Mouse (Mus musculus) liver, embryonic 15.5 days (tissue): ENCODE data around the gene Ager. TPM values are rescaled to one million over a fixed set of nuclear protein-coding genes. Genes with fewer than 3 reads are reported as not detected.
A peak's percentile ranks its signal among the peaks of the same experiment; 100 is the strongest.

Experiments used
- ATAC-seq: fragments of 200-750 bp; cut with Nextera tagmentation; 2 replicates; pipeline ENCODE4 v1.8.0; 2017; ENCODE audit warnings: moderate number of reproducible peaks, mild to moderate bottlenecking, moderate library complexity; ENCODE audit not compliant: insufficient read depth
- H3K27ac ChIP-seq: fragments of 300-500 bp; sonication (generic); replicated peaks from 2 replicates; pipeline ENCODE4 v1.5.1; 2015; ENCODE audit warnings: mild to moderate bottlenecking, inconsistent platforms
- H3K27me3 ChIP-seq: fragments of 300-500 bp; sonication (generic); 2 replicates; pipeline ENCODE4 v1.6.1; 2015; ENCODE audit warnings: mild to moderate bottlenecking, inconsistent platforms
- H3K36me3 ChIP-seq: fragments of 300-500 bp; sonication (generic); replicated peaks from 2 replicates; pipeline ENCODE4 v1.6.1; 2015; ENCODE audit warnings: moderate library complexity, mild to moderate bottlenecking, inconsistent platforms
- H3K4me1 ChIP-seq: fragments of 300-500 bp; sonication (generic); replicated peaks from 2 replicates; pipeline ENCODE4 v1.6.1; 2015; ENCODE audit warnings: inconsistent platforms
- H3K4me2 ChIP-seq: fragments of 300-500 bp; sonication (generic); 2 replicates; pipeline ENCODE4 v1.6.1; 2015; ENCODE audit warnings: moderate library complexity, mild to moderate bottlenecking, inconsistent platforms
- H3K4me3 ChIP-seq: fragments of 300-500 bp; sonication (generic); replicated peaks from 2 replicates; pipeline ENCODE4 v1.5.1; 2015; ENCODE audit warnings: mild to moderate bottlenecking, inconsistent platforms
- H3K9ac ChIP-seq: fragments of 300-500 bp; sonication (generic); 2 replicates; pipeline ENCODE4 v1.6.1; 2015; ENCODE audit warnings: moderate library complexity, mild to moderate bottlenecking, inconsistent platforms
- H3K9me3 ChIP-seq: fragments of 300-500 bp; sonication (generic); replicated peaks from 2 replicates; pipeline ENCODE4 v1.6.1; 2016; ENCODE audit warnings: inconsistent platforms
- WGBS: fragments of 180-500 bp; shearing (Covaris S2); methylation state at CpG from one replicate; pipeline ENCODE4 v1.1.7; 2015; ENCODE audit warnings: mixed read lengths; ENCODE audit not compliant: insufficient replicate concordance; 5-methylcytosine and 5-hydroxymethylcytosine counted together
- polyA plus RNA-seq: library from polyadenylated mRNA; unstranded; fragments of >200 nt; fragmentation: Nextera tagmentation; extraction: Ambion mirVana; gene quantifications from 2 replicates; pipeline ENCODE4 v1.2.1, GENCODE M21; 2015

The Ager gene
- polyA plus RNA-seq, 1 experiment from 2014 or later, result 0.88 TPM

DNA sequence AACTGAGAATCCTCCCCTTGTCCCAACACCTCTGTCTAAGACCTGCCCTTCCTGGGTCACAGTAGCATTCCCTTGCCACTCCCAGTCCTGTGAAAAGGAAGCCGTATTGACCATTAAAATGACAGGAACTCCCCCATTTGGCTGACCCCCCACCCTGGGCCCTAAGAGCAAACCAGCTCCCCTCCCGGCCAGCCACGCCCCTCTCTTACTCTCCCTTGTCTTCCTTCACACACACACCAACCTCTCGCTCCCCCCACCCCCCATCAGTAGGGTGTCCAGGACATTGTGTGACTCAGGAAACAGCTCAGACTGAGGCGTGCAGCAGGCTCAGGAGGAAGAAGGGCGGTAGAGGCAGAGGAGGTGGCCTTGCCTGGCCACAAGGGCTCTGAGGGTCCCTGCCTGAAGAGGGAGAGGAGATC, 33.6 kb upstream of the Ager start, which contains the start of gene Notch4:
TSS of gene Notch4 (plus strand) at position 266 of the 419 bp plus-strand sequence.
- H3K27ac ChIP-seq, result 0 out of 2 replicates have a peak within 1 kb of the TSS, but pooled peaks have one; percentile 7
- no peak within 1 kb of the TSS for H3K4me2 ChIP-seq
- peaks cover 18% of the 10 kb centered on the region for H3K4me1 ChIP-seq
- no peaks in the 10 kb centered on the region for H3K36me3 ChIP-seq
- H3K27me3 ChIP-seq, result peaks cover 23% of the 10 kb centered on the region
- WGBS, result 11% methylated on average over 6 of the region's 6 CpGs
- H3K9ac ChIP-seq, result no peak within 1 kb of the TSS
- H3K4me3 ChIP-seq, result no peak within 1 kb of the TSS
- peak; percentile 37; the same call in 1 of the 2 replicates for ATAC-seq
- no peaks in the 10 kb centered on the region for H3K9me3 ChIP-seq

DNA sequence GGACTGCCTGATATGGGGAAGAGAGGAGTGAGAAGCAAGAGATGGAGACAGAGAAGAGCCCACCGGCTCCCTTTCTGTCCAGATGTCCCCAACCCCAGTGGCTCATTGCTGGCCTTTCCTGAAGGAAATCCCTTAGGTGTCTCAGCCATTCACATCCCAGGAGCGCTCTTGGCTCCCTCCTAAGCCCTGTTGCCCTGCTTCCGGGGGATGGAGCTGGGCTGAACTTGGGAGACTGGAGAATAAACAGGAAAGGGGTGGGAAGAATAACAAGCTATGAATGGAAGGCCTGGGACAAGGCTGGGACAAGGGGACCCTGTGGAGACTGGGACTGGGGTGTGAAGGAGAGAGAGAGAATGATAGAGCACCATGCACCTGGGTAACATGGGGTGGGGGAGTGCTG, 32.9 kb upstream of the Ager start:
- no peaks in the 10 kb centered on the region for H3K9me3 ChIP-seq
- 0 out of 2 replicates have a peak overlapping the region, but pooled peaks have one; percentile 7 for H3K27ac ChIP-seq
- 47% methylated on average over 3 of the region's 3 CpGs for WGBS
- no peak overlapping the region for H3K4me3 ChIP-seq
- H3K4me1 ChIP-seq, result peaks cover 13% of the 10 kb centered on the region
- H3K4me2 ChIP-seq, result no peak overlapping the region
- H3K27me3 ChIP-seq, result peaks cover 23% of the 10 kb centered on the region
- H3K36me3 ChIP-seq, result no peaks in the 10 kb centered on the region
- no peak for ATAC-seq
- no peak overlapping the region for H3K9ac ChIP-seq

DNA sequence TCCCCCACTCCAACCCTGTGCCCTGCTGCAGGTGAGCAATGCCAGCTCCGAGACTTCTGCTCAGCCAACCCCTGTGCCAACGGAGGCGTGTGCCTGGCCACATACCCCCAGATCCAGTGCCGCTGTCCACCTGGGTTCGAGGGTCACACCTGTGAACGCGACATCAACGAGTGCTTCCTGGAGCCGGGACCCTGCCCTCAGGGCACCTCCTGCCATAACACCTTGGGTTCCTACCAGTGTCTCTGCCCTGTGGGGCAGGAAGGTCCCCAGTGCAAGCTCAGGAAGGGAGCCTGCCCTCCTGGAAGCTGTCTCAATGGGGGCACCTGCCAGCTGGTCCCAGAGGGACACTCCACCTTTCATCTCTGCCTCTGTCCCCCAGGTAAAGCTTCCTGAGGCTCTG, 30.4 kb upstream of the Ager start:
- Histone ChIP-seq H3K4me2 (no peak overlapping the region), H3K9ac (no peak overlapping the region), H3K27me3 (peaks cover 27% of the 10 kb centered on the region), H3K27ac (no peak overlapping the region), H3K4me1 (no peaks in the 10 kb centered on the region; the same call in 1 of the 2 replicates), H3K4me3 (no peak overlapping the region), H3K9me3 (no peaks in the 10 kb centered on the region), H3K36me3 (no peaks in the 10 kb centered on the region)
- ATAC-seq, result no peak
- 62% methylated on average over 9 of the region's 9 CpGs for WGBS

DNA sequence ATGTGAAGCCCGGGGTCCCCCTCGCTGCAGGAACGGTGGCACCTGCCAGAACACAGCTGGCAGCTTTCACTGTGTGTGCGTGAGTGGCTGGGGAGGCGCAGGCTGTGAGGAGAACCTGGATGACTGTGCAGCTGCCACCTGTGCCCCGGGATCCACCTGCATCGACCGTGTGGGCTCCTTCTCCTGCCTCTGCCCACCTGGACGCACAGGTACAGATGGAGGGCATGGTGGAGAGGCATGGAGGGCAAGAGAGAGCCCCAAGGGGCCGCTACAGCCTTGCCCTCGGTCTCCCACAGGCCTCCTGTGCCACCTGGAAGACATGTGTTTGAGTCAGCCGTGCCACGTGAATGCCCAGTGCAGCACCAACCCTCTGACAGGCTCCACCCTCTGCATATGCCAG, 29.2 kb upstream of the Ager start:
- no peak overlapping the region for H3K4me2 ChIP-seq
- ATAC-seq, result no peak
- H3K27me3 ChIP-seq, result peaks cover 27% of the 10 kb centered on the region
- H3K36me3 ChIP-seq, result no peaks in the 10 kb centered on the region
- no peak overlapping the region for H3K4me3 ChIP-seq
- H3K9ac ChIP-seq, result no peak overlapping the region
- no peaks in the 10 kb centered on the region; the same call in 1 of the 2 replicates for H3K4me1 ChIP-seq
- H3K27ac ChIP-seq, result no peak overlapping the region
- 64% methylated on average over 13 of the region's 13 CpGs for WGBS
- H3K9me3 ChIP-seq, result no peaks in the 10 kb centered on the region

DNA sequence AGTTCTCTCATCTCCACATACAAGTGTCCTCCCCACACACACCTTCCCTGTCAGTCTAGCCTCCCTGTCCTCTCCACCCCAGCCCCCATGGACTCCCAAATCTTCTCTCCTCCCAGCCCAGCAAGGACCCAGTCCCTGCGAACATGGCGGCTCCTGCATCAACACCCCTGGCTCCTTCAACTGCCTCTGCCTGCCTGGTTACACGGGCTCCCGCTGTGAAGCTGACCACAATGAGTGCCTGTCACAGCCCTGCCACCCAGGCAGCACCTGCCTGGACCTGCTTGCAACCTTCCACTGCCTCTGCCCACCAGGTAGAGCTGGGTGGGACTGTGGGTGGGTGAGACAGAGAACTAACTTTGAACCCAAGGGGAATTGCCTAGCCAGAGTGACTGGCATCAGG, 27.7 kb upstream of the Ager start:
- Histone ChIP-seq H3K4me3 (no peak overlapping the region), H3K27ac (no peak overlapping the region), H3K9ac (no peak overlapping the region), H3K36me3 (no peaks in the 10 kb centered on the region), H3K4me2 (no peak overlapping the region), H3K4me1 (no peaks in the 10 kb centered on the region), H3K27me3 (peaks cover 24% of the 10 kb centered on the region), H3K9me3 (no peaks in the 10 kb centered on the region)
- no peak for ATAC-seq
- 52% methylated on average over 4 of the region's 4 CpGs for WGBS

DNA sequence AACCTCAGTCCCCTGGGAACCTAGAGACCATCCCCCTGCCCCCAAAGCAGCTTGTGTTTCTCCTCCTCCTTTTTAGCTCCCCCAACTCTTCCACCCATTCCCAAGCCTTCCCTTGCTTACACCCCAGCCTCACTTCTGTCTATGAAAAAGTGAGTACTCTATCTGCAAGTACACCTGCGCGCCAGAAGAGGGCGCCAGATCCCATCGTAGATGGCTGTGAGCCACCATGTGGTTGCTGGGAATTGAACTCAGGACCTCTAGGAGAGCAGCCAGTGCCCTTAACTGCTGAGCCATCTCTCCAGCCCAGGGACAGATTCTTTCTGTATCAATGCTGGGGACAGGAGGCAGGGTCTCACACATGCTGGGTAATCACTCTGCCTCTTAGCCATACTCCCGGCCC, 25.8 kb upstream of the Ager start:
- Histone ChIP-seq H3K27ac (no peak overlapping the region), H3K9me3 (no peaks in the 10 kb centered on the region), H3K9ac (no peak overlapping the region), H3K4me1 (no peaks in the 10 kb centered on the region), H3K27me3 (peaks cover 17% of the 10 kb centered on the region), H3K4me2 (no peak overlapping the region), H3K36me3 (no peaks in the 10 kb centered on the region), H3K4me3 (no peak overlapping the region)
- WGBS, result 19% methylated on average over 5 of the region's 5 CpGs
- no peak for ATAC-seq

DNA sequence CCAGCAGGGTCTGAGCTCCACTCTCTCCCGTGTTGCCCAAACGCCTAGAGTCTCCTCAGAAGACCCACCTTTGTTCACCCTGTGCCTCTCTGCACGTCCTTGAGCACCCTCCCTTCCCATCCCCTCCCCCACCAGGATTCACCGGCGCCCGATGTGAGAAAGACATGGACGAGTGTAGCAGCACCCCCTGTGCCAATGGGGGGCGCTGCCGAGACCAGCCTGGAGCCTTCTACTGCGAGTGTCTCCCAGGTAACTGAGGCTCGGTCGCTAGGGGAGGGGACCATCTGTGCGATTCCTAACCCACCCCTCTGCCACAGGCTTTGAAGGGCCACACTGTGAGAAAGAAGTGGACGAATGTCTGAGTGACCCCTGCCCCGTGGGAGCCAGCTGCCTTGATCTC, 25.3 kb upstream of the Ager start:
- no peaks in the 10 kb centered on the region for H3K4me1 ChIP-seq
- no peak overlapping the region for H3K27ac ChIP-seq
- ATAC-seq, result no peak
- H3K36me3 ChIP-seq, result no peaks in the 10 kb centered on the region
- no peaks in the 10 kb centered on the region for H3K9me3 ChIP-seq
- WGBS, result 38% methylated on average over 15 of the region's 15 CpGs
- peaks cover 12% of the 10 kb centered on the region for H3K27me3 ChIP-seq
- no peak overlapping the region for H3K9ac ChIP-seq
- H3K4me3 ChIP-seq, result no peak overlapping the region
- no peak overlapping the region for H3K4me2 ChIP-seq

DNA sequence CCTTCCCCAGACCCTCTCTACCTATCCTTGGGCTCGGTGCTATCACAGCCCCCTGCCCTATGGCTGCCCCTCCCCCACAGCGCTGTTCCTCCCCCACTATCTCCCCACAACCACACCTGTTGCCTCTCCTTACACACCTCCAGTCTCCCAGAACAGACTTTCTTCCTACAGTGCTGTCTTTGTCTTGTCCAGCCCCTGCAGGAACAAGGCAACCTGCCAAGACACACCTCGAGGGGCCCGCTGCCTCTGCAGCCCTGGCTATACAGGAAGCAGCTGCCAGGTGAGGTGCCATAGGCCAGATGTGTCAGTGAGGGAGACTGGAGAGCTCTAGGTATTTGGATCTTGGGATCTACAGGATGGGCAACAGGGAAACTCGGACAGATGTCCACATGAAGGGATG, 21.1 kb upstream of the Ager start:
- Histone ChIP-seq H3K9me3 (no peaks in the 10 kb centered on the region), H3K4me2 (no peak overlapping the region), H3K4me3 (no peak overlapping the region), H3K27me3 (no peaks in the 10 kb centered on the region), H3K27ac (no peak overlapping the region), H3K9ac (no peak overlapping the region), H3K36me3 (no peaks in the 10 kb centered on the region), H3K4me1 (no peaks in the 10 kb centered on the region)
- 44% methylated on average over 5 of the region's 5 CpGs for WGBS
- no peak for ATAC-seq

DNA sequence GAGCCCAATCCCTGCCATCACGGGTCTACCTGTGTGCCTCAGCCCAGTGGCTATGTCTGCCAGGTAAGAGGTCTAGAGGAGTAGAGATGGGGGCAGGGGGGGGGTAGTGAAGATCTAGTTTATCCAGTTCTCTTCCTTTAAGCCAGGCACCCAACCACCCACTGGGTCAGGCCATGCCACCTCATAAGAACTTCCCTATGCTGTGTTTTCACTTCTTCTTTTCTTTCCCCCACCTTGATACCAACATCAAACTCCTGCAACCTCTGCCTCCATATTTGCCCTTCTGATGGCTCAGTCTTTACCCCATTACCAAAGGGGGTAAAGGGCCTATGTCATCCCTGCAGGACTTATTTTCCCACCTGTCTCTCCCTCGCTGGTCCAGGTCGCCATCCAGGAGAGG, 19.6 kb upstream of the Ager start:
- Histone ChIP-seq H3K4me2 (no peak overlapping the region), H3K9me3 (no peaks in the 10 kb centered on the region), H3K4me1 (no peaks in the 10 kb centered on the region), H3K36me3 (no peaks in the 10 kb centered on the region), H3K9ac (no peak overlapping the region), H3K27ac (no peak overlapping the region), H3K4me3 (no peak overlapping the region), H3K27me3 (no peaks in the 10 kb centered on the region)
- WGBS, result 69% methylated on average over 3 of the region's 3 CpGs
- no peak for ATAC-seq

DNA sequence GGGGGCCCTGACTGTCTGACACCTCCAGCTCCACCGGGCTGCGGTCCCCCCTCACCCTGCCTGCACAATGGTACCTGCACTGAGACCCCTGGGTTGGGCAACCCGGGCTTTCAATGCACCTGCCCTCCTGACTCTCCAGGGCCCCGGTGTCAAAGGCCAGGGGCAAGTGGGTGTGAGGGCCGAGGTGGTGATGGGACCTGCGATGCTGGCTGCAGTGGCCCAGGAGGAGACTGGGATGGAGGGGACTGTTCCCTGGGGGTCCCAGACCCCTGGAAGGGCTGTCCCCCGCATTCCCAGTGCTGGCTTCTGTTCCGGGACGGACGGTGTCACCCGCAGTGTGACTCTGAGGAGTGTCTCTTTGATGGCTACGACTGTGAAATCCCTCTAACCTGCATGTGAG, 15.1 kb upstream of the Ager start:
- Histone ChIP-seq H3K4me1 (peaks cover 10% of the 10 kb centered on the region), H3K36me3 (no peaks in the 10 kb centered on the region), H3K4me3 (no peak overlapping the region), H3K4me2 (no peak overlapping the region), H3K27ac (no peak overlapping the region), H3K9ac (no peak overlapping the region), H3K27me3 (peaks cover 12% of the 10 kb centered on the region; the same call in 1 of the 2 replicates), H3K9me3 (no peaks in the 10 kb centered on the region)
- 74% methylated on average over 12 of the region's 12 CpGs for WGBS
- no peak for ATAC-seq

DNA sequence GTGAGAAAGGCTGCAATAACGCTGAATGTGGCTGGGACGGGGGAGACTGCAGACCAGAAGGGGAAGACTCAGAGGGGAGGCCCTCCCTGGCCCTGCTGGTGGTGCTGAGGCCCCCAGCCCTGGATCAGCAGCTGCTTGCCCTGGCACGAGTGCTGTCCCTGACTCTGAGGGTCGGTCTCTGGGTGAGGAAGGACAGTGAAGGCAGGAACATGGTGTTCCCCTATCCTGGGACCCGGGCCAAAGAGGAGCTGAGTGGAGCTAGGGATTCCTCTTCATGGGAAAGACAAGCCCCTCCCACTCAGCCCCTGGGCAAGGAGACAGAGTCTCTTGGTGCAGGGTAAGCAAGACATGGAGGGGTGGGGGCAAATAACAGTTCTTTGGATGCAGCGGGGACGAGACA, 14.3 kb upstream of the Ager start:
- Histone ChIP-seq H3K9me3 (no peaks in the 10 kb centered on the region), H3K36me3 (no peaks in the 10 kb centered on the region), H3K4me2 (no peak overlapping the region), H3K27me3 (peaks cover 12% of the 10 kb centered on the region; the same call in 1 of the 2 replicates), H3K27ac (no peak overlapping the region), H3K4me1 (peaks cover 18% of the 10 kb centered on the region), H3K9ac (no peak overlapping the region), H3K4me3 (no peak overlapping the region)
- no peak for ATAC-seq
- 52% methylated on average over 7 of the region's 7 CpGs for WGBS

DNA sequence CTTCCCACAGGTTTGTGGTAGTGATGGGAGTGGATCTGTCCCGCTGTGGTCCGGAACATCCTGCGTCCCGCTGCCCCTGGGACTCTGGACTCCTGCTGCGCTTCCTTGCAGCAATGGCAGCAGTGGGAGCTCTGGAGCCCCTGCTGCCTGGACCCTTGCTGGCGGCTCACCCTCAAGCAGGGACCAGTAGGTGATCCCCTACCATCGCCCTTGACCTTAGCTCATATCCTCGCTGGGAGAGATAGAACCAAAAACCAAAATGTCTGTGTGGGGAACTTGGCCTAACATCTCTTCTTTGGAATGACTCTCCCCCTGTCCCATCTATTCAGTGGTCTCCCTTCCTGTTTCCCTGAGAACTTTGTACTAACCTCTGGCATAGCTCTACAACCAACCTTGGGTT, 13.8 kb upstream of the Ager start:
- Histone ChIP-seq H3K4me1 (peaks cover 22% of the 10 kb centered on the region), H3K4me3 (no peak overlapping the region), H3K9ac (no peak overlapping the region), H3K4me2 (no peak overlapping the region), H3K9me3 (no peaks in the 10 kb centered on the region), H3K27ac (no peak overlapping the region), H3K27me3 (peaks cover 12% of the 10 kb centered on the region; the same call in 1 of the 2 replicates), H3K36me3 (no peaks in the 10 kb centered on the region)
- 83% methylated on average over 8 of the region's 8 CpGs for WGBS
- no peak for ATAC-seq
